Mouse (Mus musculus): Measurements from ENCODE around the gene Mfsd9. TPM values are rescaled to one million over a fixed set of nuclear protein-coding genes. Genes with fewer than 3 reads are reported as not detected.

Mfsd9 gene
- total RNA-seq, 1 experiment = 3.1 TPM

- no peaks in the 10 kb centered on the region for H3K4me1 ChIP-seq (ENCODE audit: control insufficient read depth in 2 of 2, insufficient read depth in 2 of 2, low read length in 2 of 2, poor library complexity in 1 of 2)
- DNase-seq (ENCODE audit: low read depth, low spot score) = no peak
- H3K27ac ChIP-seq (ENCODE audit: insufficient read depth, low read depth, low read length, poor library complexity, severe bottlenecking) = no peak overlapping the region
- H3K36me3 ChIP-seq (ENCODE audit: control insufficient read depth, insufficient read depth, low read length, poor library complexity, severe bottlenecking) = peaks cover 2% of the 10 kb centered on the region; the same call in 1 of the 2 replicates
- H3K9ac ChIP-seq (ENCODE audit: insufficient read depth, low read depth, low read length, poor library complexity, severe bottlenecking) = no peak overlapping the region
- in situ Hi-C loops (cut with MboI; ENCODE audit: low sequenced_read_pairs in 2 of 2, unreplicated experiment in 2 of 2) = no loop called here
- H3K4me3 ChIP-seq (ENCODE audit: insufficient read depth in 1 of 2, low read depth in 1 of 2, low read length in 2 of 2, poor library complexity in 1 of 2, severe bottlenecking in 1 of 2) = no peak overlapping the region
- no peaks in the 10 kb centered on the region for H3K9me3 ChIP-seq (ENCODE audit: control insufficient read depth, insufficient read depth, low read depth, low read length)
- no peak for TF ChIP-seq CHD2 (IDR thresholded peaks at IDR 0.05; ENCODE audit: low read depth, low read length)
- TF ChIP-seq ZC3H11A (IDR thresholded peaks at IDR 0.05; ENCODE audit: borderline replicate concordance, low read depth, low read length) = no peak
- no peak for TF ChIP-seq ZNF384 (IDR thresholded peaks at IDR 0.05; ENCODE audit: low read depth, low read length)
- TF ChIP-seq HCFC1 (IDR thresholded peaks at IDR 0.05; ENCODE audit: borderline replicate concordance, insufficient read depth, low read length) = no peak
- TF ChIP-seq MAFK (IDR thresholded peaks at IDR 0.05; ENCODE audit: insufficient read depth, low read depth, low read length) = no peak
Measured at GRCm38 (mm10) chr1:40776102-40776501, 14.4 kb downstream of the Mfsd9 start.

- H3K9ac ChIP-seq (ENCODE audit: insufficient read depth, low read depth, low read length, poor library complexity, severe bottlenecking) = no peak overlapping the region
- in situ Hi-C loops (cut with MboI; ENCODE audit: low sequenced_read_pairs in 2 of 2, unreplicated experiment in 2 of 2) = no loop called here
- H3K4me3 ChIP-seq (ENCODE audit: insufficient read depth in 1 of 2, low read depth in 1 of 2, low read length in 2 of 2, poor library complexity in 1 of 2, severe bottlenecking in 1 of 2) = no peak overlapping the region
- no peaks in the 10 kb centered on the region for H3K4me1 ChIP-seq (ENCODE audit: control insufficient read depth in 2 of 2, insufficient read depth in 2 of 2, low read length in 2 of 2, poor library complexity in 1 of 2)
- H3K9me3 ChIP-seq (ENCODE audit: control insufficient read depth, insufficient read depth, low read depth, low read length) = no peaks in the 10 kb centered on the region
- TF ChIP-seq CHD2 (IDR thresholded peaks at IDR 0.05; ENCODE audit: low read depth, low read length) = no peak
- no peak for TF ChIP-seq MAFK (IDR thresholded peaks at IDR 0.05; ENCODE audit: insufficient read depth, low read depth, low read length)
- TF ChIP-seq ZC3H11A (IDR thresholded peaks at IDR 0.05; ENCODE audit: borderline replicate concordance, low read depth, low read length) = no peak
- no peak for TF ChIP-seq HCFC1 (IDR thresholded peaks at IDR 0.05; ENCODE audit: borderline replicate concordance, insufficient read depth, low read length)
- TF ChIP-seq ZNF384 (IDR thresholded peaks at IDR 0.05; ENCODE audit: low read depth, low read length) = no peak
- H3K27ac ChIP-seq (ENCODE audit: insufficient read depth, low read depth, low read length, poor library complexity, severe bottlenecking) = no peak overlapping the region
- H3K36me3 ChIP-seq (ENCODE audit: control insufficient read depth, insufficient read depth, low read length, poor library complexity, severe bottlenecking) = peaks cover 2% of the 10 kb centered on the region; the same call in 1 of the 2 replicates
- DNase-seq (ENCODE audit: low read depth, low spot score) = no peak
Measured at GRCm38 (mm10) chr1:40774040-40774439, 16.4 kb downstream of the Mfsd9 start.

- no peak overlapping the region for H3K27ac ChIP-seq (ENCODE audit: insufficient read depth, low read depth, low read length, poor library complexity, severe bottlenecking)
- DNase-seq (ENCODE audit: low read depth, low spot score) = no peak
- H3K4me1 ChIP-seq (ENCODE audit: control insufficient read depth in 2 of 2, insufficient read depth in 2 of 2, low read length in 2 of 2, poor library complexity in 1 of 2) = no peaks in the 10 kb centered on the region
- H3K9me3 ChIP-seq (ENCODE audit: control insufficient read depth, insufficient read depth, low read depth, low read length) = no peaks in the 10 kb centered on the region
- no peak overlapping the region for H3K9ac ChIP-seq (ENCODE audit: insufficient read depth, low read depth, low read length, poor library complexity, severe bottlenecking)
- no peak for TF ChIP-seq ZNF384 (IDR thresholded peaks at IDR 0.05; ENCODE audit: low read depth, low read length)
- no peak for TF ChIP-seq HCFC1 (IDR thresholded peaks at IDR 0.05; ENCODE audit: borderline replicate concordance, insufficient read depth, low read length)
- TF ChIP-seq ZC3H11A (IDR thresholded peaks at IDR 0.05; ENCODE audit: borderline replicate concordance, low read depth, low read length) = no peak
- TF ChIP-seq CHD2 (IDR thresholded peaks at IDR 0.05; ENCODE audit: low read depth, low read length) = no peak
- no peak for TF ChIP-seq MAFK (IDR thresholded peaks at IDR 0.05; ENCODE audit: insufficient read depth, low read depth, low read length)
- no peak overlapping the region for H3K4me3 ChIP-seq (ENCODE audit: insufficient read depth in 1 of 2, low read depth in 1 of 2, low read length in 2 of 2, poor library complexity in 1 of 2, severe bottlenecking in 1 of 2)
- peaks cover 2% of the 10 kb centered on the region; the same call in 1 of the 2 replicates for H3K36me3 ChIP-seq (ENCODE audit: control insufficient read depth, insufficient read depth, low read length, poor library complexity, severe bottlenecking)
- in situ Hi-C loops (cut with MboI; ENCODE audit: low sequenced_read_pairs in 2 of 2, unreplicated experiment in 2 of 2) = no loop called here
Measured at GRCm38 (mm10) chr1:40773234-40773633, 17.3 kb downstream of the Mfsd9 start.

- Histone ChIP-seq H3K9ac (ENCODE audit: insufficient read depth, low read depth, low read length, poor library complexity, severe bottlenecking) (no peak overlapping the region), H3K27ac (ENCODE audit: insufficient read depth, low read depth, low read length, poor library complexity, severe bottlenecking) (no peak overlapping the region), H3K36me3 (ENCODE audit: control insufficient read depth, insufficient read depth, low read length, poor library complexity, severe bottlenecking) (peaks cover 2% of the 10 kb centered on the region; the same call in 1 of the 2 replicates), H3K4me1 (ENCODE audit: control insufficient read depth in 2 of 2, insufficient read depth in 2 of 2, low read length in 2 of 2, poor library complexity in 1 of 2) (no peaks in the 10 kb centered on the region), H3K9me3 (ENCODE audit: control insufficient read depth, insufficient read depth, low read depth, low read length) (no peaks in the 10 kb centered on the region), H3K4me3 (ENCODE audit: insufficient read depth in 1 of 2, low read depth in 1 of 2, low read length in 2 of 2, poor library complexity in 1 of 2, severe bottlenecking in 1 of 2) (no peak overlapping the region)
- DNase-seq (ENCODE audit: low read depth, low spot score) = no peak
- in situ Hi-C loops (cut with MboI; ENCODE audit: low sequenced_read_pairs in 2 of 2, unreplicated experiment in 2 of 2) = no loop called here
- TF ChIP-seq ZNF384 (IDR thresholded peaks at IDR 0.05; ENCODE audit: low read depth, low read length) = no peak
- TF ChIP-seq ZC3H11A (IDR thresholded peaks at IDR 0.05; ENCODE audit: borderline replicate concordance, low read depth, low read length) = no peak
- no peak for TF ChIP-seq CHD2 (IDR thresholded peaks at IDR 0.05; ENCODE audit: low read depth, low read length)
- no peak for TF ChIP-seq MAFK (IDR thresholded peaks at IDR 0.05; ENCODE audit: insufficient read depth, low read depth, low read length)
- no peak for TF ChIP-seq HCFC1 (IDR thresholded peaks at IDR 0.05; ENCODE audit: borderline replicate concordance, insufficient read depth, low read length)
Measured at GRCm38 (mm10) chr1:40771196-40771970, 19.1 kb downstream of the Mfsd9 start.

Measured in ES-E14 (cell line).